Mouse (Mus musculus) inflammation-experienced regulatory T-cells, adult 6 months (primary cell): ENCODE measurements around the gene Hist1h4b. TPM values are rescaled to one million over a fixed set of nuclear protein-coding genes. Genes with fewer than 3 reads are reported as not detected.
"Not testable (repeated sequence)": the region's sequence is repeated elsewhere in the genome, so short reads cannot be mapped to it uniquely, and the experiment has no call there.

ENCODE experiments used
- ATAC-seq: one replicate; pipeline ENCODE4 v1.8.0; 2017
- polyA plus RNA-seq, 3 experiments: library from polyadenylated mRNA; unstranded; fragments of 100-300 nt; shearing (Covaris generic); gene quantifications; one replicate each; pipeline ENCODE4 v1.2.1; 2017

Hist1h4b gene
- polyA plus RNA-seq = 10 to 100 TPM in 1 of 3 experiments, 1 to 10 TPM in 1, not detected in 1; 4.1 to 20.2 TPM

- ATAC-seq = peak; percentile 63
Observed at GRCm38 (mm10) chr13:23756790-23757189, at the start of gene Hist1h4b. Gene Hist1h4b, plus strand, starts transcription at chr13:23757013.

DNA sequence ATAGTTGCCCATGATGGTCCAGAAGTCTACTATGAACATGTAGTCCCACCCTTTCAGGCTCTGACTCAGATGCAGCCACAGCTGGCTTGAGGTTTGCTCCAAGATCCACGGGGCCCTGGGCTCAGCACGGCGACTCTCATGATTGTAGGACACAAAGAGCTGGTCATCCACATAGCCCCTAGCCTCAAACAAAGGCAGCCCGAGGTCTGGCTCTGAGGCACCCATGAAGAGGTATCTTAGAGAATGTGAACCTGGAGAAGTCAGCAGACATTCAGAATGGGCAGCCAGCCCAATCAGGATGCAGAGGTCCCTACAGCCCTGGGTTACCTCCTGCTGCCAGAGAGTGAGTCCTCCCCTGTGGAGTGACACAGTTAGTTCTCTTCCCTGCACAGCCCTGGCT is 48.8 kb upstream of the Hist1h4b start:
- no peak for ATAC-seq

GRCm38 (mm10) chr13:23708654-23709053 is 48.2 kb upstream of the Hist1h4b start:
- no peak for ATAC-seq

- ATAC-seq = peak; percentile 44
Observed at GRCm38 (mm10) chr13:23709714-23710373, 47.0 kb upstream of the Hist1h4b start.

- peak; percentile 93 for ATAC-seq
Observed at GRCm38 (mm10) chr13:23710374-23711089, 46.3 kb upstream of the Hist1h4b start, which contains the start of gene Hfe. Gene Hfe, minus strand, starts transcription at chr13:23710854.

GRCm38 (mm10) chr13:23716261-23717042 is 40.4 kb upstream of the Hist1h4b start:
- no peak for ATAC-seq

- ATAC-seq = no peak
Observed at GRCm38 (mm10) chr13:23717176-23717575, 39.6 kb upstream of the Hist1h4b start.

GRCm38 (mm10) chr13:23717593-23718245 is 39.1 kb upstream of the Hist1h4b start:
- not testable (repeated sequence) for ATAC-seq

DNA sequence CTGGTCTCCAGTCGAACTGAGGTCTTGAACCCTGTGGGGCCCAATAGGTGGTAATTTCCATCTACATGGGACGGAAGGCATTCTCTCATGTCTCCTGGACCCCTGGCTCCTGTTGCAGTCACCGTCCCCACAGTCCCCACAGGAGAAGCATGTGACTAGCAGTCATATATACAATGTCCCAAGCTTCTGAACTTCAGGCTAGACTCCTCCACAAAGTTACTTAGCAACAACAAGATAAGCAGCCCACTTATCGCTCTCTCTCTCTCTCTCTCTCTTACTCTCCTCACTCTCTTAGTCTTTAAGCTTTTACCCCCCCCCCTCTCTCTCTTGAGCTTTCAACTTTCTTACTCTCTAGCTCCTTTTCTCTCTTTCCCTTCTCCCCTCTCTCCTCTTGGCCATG is 32.6 kb upstream of the Hist1h4b start:
- ATAC-seq = no peak

DNA sequence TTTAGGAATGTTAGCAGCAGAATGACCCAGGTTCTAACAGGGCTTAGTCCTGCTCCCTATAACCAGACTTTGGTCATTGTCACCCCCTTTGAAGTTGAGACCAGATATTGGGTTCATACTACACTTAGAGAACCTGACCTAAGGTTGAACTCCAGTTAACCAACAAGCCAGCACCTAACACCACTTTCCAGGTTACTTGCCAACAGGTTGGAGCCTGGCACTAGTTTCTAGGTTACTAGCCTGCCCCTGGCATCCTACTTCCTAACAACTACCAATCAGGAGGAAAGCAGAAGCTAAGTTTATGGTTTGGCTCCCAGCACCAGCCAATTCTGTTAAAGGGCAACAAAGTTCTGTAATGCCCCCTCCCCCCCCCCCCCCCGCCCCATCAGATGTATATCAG is 31.6 kb upstream of the Hist1h4b start:
- no peak for ATAC-seq

GRCm38 (mm10) chr13:23728472-23729191 is 28.2 kb upstream of the Hist1h4b start:
- ATAC-seq = no peak

GRCm38 (mm10) chr13:23729192-23729525 is 27.7 kb upstream of the Hist1h4b start:
- peak; percentile 69 for ATAC-seq

- ATAC-seq = no peak
Observed at GRCm38 (mm10) chr13:23729706-23730105, 27.1 kb upstream of the Hist1h4b start.

- ATAC-seq = no peak
Observed at GRCm38 (mm10) chr13:23730479-23730878, 26.3 kb upstream of the Hist1h4b start.

DNA sequence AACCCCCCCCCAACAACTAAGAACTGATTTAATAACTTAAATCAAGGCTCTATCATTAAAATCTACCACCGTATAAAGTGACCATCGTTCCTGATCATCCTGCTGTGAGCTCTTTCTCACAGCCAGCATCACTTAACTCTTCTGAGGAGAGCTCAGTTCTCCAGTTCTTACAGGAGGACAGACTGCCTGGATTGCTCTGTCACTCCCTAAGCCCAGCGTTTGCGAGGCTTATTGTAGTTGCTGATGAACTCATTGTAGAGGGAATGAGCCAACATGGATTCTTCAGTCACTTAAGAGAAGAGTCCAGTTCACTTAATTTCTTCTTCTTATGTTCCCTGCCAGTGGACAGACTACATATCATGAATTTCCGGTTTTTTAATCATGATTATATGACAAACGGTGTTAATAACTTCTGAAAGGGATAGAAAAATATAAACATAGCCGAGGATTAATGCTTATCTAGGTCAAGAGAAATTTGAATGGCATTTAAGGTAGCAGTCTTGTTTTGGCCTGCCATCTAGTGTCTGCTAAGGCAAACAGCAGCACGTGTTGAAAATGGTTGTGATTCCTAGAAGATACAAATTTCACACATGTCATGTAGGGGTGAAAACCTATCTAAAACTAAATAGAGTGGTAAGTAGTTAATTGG is 24.5 kb upstream of the Hist1h4b start:
- peak; percentile 90 for ATAC-seq

DNA sequence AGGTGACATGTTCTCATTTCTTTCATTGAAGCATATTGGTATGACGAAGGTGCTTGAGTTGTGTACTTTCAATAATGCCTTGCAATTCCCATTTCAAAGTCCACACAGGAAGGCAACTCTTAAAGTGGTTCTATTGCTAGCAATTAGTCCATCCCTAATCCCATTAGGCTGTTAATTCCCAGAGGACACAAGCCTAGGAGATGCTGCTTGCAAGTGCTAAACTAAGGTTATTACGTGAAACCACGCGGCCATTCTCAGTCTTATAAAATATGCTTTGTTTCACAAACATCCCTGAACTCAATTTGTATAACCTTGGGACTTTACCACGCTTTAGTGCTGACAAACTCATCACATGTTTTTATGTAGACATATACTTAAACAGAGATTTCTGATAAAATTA is 19.7 kb upstream of the Hist1h4b start:
- ATAC-seq = no peak

GRCm38 (mm10) chr13:23738041-23738440 is 18.8 kb upstream of the Hist1h4b start:
- ATAC-seq = no peak

- peak; percentile 70 for ATAC-seq
Observed at GRCm38 (mm10) chr13:23738677-23739068, 18.1 kb upstream of the Hist1h4b start, which contains the start of gene Hist1h1c. Gene Hist1h1c, plus strand, starts transcription at chr13:23738808.

DNA sequence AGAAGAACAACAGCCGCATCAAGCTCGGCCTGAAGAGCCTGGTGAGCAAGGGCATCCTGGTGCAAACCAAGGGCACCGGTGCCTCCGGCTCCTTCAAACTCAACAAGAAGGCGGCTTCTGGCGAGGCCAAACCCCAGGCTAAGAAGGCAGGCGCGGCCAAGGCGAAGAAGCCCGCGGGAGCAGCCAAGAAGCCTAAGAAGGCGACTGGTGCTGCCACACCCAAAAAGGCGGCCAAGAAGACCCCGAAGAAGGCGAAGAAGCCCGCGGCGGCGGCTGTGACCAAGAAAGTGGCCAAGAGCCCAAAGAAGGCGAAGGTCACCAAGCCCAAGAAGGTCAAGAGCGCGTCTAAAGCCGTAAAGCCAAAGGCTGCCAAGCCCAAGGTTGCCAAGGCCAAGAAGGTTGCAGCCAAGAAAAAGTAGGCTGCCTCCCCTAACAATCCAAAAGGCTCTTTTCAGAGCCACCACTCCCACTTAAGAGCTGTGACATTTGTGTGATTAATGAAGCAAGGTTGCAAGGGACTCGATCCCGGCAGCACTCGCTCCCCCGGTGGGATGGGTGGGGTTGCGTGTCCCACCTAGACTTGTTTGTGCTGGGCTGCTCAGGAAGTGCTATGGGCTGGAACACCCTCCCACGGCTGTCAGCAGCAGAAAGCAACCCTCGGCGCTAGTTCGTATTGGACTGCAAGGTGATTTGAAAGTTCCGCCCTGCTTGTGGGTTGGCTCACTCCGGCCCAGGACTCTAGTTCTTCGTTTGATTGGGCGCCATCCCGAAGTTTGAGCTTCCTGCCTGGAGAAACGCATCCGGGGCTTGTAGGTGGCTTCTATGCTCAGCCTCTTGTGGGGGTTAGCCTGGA is 17.5 kb upstream of the Hist1h4b start:
- peak; percentile 86 for ATAC-seq

DNA sequence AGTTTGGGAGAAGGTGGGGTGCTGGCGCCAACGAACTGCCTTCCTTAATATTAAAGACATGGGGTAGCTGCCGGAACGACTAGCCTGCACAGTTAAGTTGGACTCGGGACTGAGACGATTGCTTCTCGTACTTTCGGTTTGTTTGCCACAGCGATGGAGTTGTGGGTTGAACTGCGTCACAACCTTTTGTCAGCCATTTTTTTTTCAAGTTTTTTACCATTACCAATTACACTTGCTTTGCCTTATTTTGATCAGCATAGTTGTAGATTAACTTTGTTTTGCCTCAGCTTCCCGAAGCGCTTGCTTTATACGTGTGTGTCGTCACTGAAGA is 16.9 kb upstream of the Hist1h4b start:
- peak; percentile 58 for ATAC-seq
